Mouse (Mus musculus) hematopoietic stem cell, adult 5-6 weeks (primary cell): ENCODE data around the gene Styx. TPM values are rescaled to one million over a fixed set of nuclear protein-coding genes. Genes with fewer than 3 reads are reported as not detected.
A peak's percentile ranks its signal among the peaks of the same experiment; 100 is the strongest.
"Not testable (repeated sequence)": the region's sequence is repeated elsewhere in the genome, so short reads cannot be mapped to it uniquely, and the experiment has no call there.

Experiments used
- ATAC-seq, 2 experiments: fragments of 125-278 bp in 1 of 2; replicated peaks in 1 of 2; 2 replicates each; pipeline ENCODE4 v1.8.0; 2016 to 2017; ENCODE audit warnings: inconsistent platforms in 2 of 2, mild to moderate bottlenecking in 2 of 2, moderate number of reproducible peaks in 2 of 2, low read depth in 1 of 2, moderate TSS enrichment in 1 of 2; ENCODE audit not compliant: low FRiP score in 2 of 2, poor library complexity in 2 of 2, severe bottlenecking in 2 of 2, insufficient read depth in 1 of 2, low TSS enrichment in 1 of 2
- total RNA-seq: library from RNA; stranded (forward); fragments of 172-1452, 232-1000 nt; gene quantifications from 2 replicates; pipeline ENCODE4 v1.2.3, GENCODE M21; 2017

The Styx gene
- total RNA-seq, 1 experiment from 2014 or later: 30.4 TPM

GRCm38 (mm10) chr14:45328072-45328713, 22.7 kb upstream of the Styx start:
- ATAC-seq: no peak

DNA sequence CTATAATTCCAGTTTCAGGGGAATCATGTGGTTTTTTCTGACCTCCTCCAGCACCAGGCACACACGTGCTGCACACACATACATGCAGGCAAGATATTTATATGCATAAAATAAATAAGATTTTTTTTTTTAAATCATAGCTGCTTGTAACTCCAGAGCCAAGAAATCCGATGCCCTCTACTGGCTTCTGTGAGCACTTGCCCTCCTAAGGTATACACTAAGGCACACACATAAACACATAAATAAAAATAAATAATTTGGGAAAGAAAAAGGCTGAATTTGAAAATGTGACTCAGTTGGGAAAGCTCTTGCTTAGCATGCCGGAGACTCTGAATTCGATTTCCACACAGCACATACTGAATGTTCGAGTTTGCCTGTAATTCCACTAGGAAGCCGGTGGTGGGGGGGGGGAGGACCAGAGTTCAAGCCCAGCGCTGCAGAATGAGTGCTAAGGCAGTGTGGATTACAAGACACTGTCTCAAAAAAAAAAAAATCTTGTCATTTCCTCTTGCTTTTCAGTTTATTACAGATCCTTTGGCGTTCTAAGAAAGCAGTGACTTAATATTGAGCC, 21.8 kb upstream of the Styx start:
- peak in 1 of 2 experiments; percentile 5; a peak in 1 of 4 replicates for ATAC-seq

GRCm38 (mm10) chr14:45329589-45330181, 21.2 kb upstream of the Styx start, which contains the start of gene Psmc6:
Psmc6 (plus strand) TSS chr14:45329788.
- peak; percentile 95 to 98 for ATAC-seq

- no peak for ATAC-seq
Observed at GRCm38 (mm10) chr14:45364211-45365195, 13.6 kb downstream of the Styx start.

- no peak for ATAC-seq
Observed at GRCm38 (mm10) chr14:45365196-45365587, 14.3 kb downstream of the Styx start.

- no peak for ATAC-seq
Observed at GRCm38 (mm10) chr14:45378771-45379170, 27.9 kb downstream of the Styx start.

GRCm38 (mm10) chr14:45380756-45381155, 29.9 kb downstream of the Styx start:
- no peak for ATAC-seq

DNA sequence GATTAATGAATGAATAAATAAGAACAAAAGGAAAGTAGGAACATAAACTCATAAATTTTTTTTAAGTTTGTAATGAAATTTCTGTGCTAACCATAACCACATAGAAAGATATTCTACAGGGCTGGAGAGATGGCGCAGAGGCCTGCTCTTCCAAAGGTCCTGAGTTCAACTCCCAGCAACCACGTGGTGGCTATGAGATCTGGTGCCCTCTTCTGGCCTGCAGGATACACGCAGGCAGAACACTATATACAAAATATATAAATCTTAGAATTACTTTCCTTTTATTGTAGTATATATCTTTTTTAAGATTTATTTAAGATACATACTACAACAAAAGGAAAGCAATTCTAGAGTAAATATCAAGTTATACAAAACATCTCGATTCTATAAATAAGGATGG, 32.0 kb downstream of the Styx start:
- ATAC-seq: no peak

GRCm38 (mm10) chr14:45385596-45385995, 34.7 kb downstream of the Styx start:
- ATAC-seq: no peak

DNA sequence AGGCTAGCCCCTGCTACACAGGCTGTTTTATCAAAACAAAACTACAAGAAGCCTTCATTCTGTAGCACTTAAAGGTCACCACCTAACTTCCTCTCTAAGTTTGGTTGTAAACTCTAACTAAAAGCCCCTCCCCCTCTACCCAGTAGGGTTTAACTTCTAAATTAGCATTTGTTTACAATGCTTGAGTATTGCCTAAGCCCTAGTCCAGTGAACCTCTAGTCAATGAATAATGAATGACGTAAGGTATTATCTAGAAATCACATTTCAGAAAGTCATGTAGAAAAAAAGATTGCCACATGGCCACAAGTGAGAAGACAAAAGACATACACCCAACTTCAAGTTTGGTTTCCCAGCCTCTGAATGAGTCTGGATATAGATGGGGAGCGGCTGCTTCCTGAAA, 36.6 kb downstream of the Styx start:
- ATAC-seq: no peak

GRCm38 (mm10) chr14:45388345-45389181, 37.7 kb downstream of the Styx start:
- ATAC-seq: peak; percentile 77 to 85

GRCm38 (mm10) chr14:45389194-45389593, 38.3 kb downstream of the Styx start:
- ATAC-seq: peak; percentile 33 to 42; a peak in 3 of 4 replicates

DNA sequence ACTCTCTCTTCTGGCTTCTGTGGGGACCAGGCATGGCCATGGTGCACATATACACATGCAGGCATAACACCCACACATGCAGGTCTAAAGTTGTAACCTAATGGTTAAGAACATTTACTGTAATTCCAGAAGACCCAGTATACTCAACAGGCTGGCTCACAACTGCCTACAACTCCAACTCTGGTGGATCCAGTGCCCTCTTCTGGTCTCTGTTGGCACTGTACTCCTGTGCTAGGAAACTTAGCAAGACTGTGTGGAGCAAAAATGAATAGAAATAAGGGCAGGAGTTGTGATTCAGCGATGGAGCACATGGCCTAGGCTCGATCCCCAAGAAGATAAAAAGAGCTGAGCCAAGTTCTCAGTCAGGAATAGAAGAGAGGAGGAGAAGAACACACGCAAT, 48.9 kb downstream of the Styx start:
- peak; percentile 51 to 59; a peak in 2 of 4 replicates for ATAC-seq

DNA sequence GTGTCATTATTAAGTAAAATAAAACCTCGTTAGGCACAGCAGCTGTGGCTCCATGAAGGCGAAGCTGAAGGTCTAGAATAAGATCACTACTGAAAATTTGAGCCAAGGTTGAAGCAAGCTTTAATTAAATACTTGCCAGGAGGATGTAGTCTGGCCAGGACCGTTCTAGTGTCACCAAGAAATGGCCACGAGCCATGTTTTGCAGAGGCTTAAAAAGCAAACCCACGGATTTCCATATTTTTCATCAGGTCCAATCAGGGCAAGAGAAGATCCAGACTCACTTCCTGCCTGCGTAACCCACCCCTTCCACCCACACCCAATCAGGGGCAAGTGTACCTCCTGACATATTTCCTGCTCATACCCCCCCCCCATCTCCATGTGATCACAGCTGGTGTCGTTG, 52.8 kb downstream of the Styx start:
- no peak for ATAC-seq

- ATAC-seq: not testable (repeated sequence)
Observed at GRCm38 (mm10) chr14:45404813-45405212, 53.9 kb downstream of the Styx start, which contains the start of gene Gnpnat1. Gnpnat1 (minus strand) TSS chr14:45404913.

DNA sequence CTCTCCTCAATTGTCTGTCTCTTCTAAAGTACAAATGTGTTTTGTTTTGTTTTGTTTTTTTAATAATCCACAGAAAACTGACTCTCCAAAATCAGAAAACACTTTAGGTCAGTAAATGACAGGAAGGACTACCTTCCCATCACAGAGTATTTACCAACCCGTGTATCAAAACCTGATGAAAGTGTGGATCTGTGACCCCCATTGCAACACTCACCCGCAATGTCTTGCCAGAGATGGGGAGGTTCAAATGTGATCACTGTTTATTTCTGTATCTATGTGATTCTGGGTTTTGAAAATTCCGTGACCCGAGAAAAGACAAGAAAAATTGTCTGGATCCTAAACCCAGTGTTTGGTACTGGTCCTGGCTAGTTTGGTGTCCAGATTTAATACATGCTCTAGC, 65.4 kb downstream of the Styx start:
- ATAC-seq: no peak

- no peak for ATAC-seq
Observed at GRCm38 (mm10) chr14:45418553-45418952, 67.7 kb downstream of the Styx start.
